Mouse (Mus musculus): Measurements from ENCODE around the gene Sgcd. TPM values are rescaled to one million over a fixed set of nuclear protein-coding genes. Genes with fewer than 3 reads are reported as not detected.
A peak's percentile ranks its signal among the peaks of the same experiment; 100 is the strongest.

The Sgcd gene
- polyA plus RNA-seq, 1 experiment from 2014 or later, result 2.0 TPM

DNA sequence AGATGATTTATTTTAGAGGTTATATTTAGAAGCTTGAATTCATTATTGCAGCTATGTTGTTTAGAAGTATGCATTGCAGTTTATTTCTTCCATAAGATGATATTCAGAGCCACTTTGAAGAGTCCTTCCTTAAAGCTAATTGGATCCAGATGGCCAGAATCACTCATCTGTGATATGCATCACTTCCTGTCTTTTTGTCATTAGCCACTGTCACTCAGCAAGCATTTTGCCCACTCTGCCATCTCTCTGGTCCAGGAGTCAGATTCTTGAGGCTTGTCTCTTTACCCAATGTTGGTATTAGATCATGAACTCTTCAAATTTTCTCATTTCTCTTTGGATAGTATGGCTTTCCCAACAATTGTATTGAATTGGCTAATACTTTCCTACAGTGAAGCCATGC is 602.6 kb downstream of the Sgcd start:
- TF ChIP-seq CTCF (IDR thresholded peaks at IDR 0.05; ENCODE audit: low read depth) (no peak), EP300 (optimal IDR thresholded peaks at IDR 0.05) (no peak)
- Histone ChIP-seq H3K27ac (replicated peaks) (no peak overlapping the region), H3K4me3 (ENCODE audit: low read depth, low read length) (no peak overlapping the region), H3K4me2 (replicated peaks; ENCODE audit: low read depth) (no peak overlapping the region), H3K4me1 (replicated peaks; ENCODE audit: control insufficient read depth, insufficient read depth) (no peaks in the 10 kb centered on the region), H3K27me3 (ENCODE audit: control insufficient read depth, insufficient read depth, low read length) (no peaks in the 10 kb centered on the region), H3K36me3 (ENCODE audit: control insufficient read depth, insufficient read depth, low read length) (no peaks in the 10 kb centered on the region), H3K9ac (ENCODE audit: low read length) (no peak overlapping the region), H3K9me3 (ENCODE audit: control insufficient read depth, low read length) (no peaks in the 10 kb centered on the region)
- no peak for ATAC-seq (ENCODE audit: low FRiP score, low TSS enrichment)
- DNase-seq (ENCODE audit: low spot score), result no peak

DNA sequence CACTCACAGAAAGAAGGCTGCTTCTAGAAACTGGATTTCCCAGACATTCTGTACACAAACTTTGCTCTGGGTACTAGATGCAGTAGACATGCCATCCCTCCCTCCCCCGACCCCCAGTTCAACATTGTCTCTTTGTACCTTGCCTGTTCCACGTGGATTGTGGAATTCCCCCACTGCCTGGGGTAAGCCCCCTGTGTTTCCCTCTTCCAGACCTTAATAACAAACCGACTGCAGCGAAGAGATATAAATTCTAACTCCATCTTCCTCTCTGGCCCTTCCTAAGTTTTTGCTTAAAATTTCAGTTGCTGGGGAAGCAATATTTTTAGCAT is 609.2 kb downstream of the Sgcd start:
- WGBS, result 31% methylated on average over 4 of the region's 4 CpGs

DNA sequence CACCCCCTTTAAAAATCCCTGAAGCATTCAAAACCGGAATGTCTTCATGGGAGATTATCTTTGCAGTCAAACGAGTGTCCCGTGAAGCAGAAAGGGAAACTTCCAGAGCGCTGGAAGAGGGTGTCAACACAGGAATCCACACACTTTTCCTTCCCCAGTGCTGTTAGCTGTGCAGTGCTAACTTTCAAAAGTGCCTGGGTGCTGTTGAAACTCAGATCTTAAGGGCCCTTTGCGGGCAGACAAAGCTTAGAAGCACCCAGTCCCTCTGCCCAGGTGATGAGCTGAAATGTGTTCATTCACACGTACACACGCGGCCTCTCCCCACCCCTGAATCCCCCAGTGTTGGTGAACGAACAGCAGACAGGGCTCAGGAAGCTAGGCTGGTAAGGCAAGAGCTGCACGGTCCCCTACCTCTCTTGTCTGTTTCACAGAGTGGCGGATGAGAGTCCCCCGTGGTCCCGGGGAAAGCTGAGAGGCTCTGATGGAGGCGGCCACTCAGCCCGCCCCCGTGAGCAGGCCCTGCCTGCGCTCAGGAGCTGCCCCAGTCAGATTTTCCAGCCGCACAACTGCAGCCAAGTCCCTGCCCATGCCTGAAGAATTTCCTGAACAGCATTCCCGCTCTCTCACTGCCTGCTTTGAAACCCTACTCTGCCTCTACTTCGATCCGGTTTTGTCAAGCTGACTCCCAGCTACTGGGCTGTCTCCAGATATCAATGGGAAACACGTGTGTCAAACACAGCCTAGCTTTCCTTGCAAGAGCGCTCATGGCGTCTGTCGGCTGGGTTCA is 609.7 kb downstream of the Sgcd start:
- Histone ChIP-seq H3K27me3 (ENCODE audit: control insufficient read depth, insufficient read depth, low read length) (no peaks in the 10 kb centered on the region), H3K9ac (ENCODE audit: low read length) (peak overlapping the region; percentile 59), H3K4me3 (ENCODE audit: low read depth, low read length) (peak overlapping the region; percentile 41), H3K9me3 (ENCODE audit: control insufficient read depth, low read length) (no peaks in the 10 kb centered on the region), H3K4me2 (replicated peaks; ENCODE audit: low read depth) (peak overlapping the region; percentile 68), H3K27ac (replicated peaks) (peak overlapping the region; percentile 71), H3K36me3 (ENCODE audit: control insufficient read depth, insufficient read depth, low read length) (no peaks in the 10 kb centered on the region), H3K4me1 (replicated peaks; ENCODE audit: control insufficient read depth, insufficient read depth) (peaks cover 3% of the 10 kb centered on the region; the same call in 1 of the 2 replicates)
- TF ChIP-seq CTCF (IDR thresholded peaks at IDR 0.05; ENCODE audit: low read depth) (no peak), EP300 (optimal IDR thresholded peaks at IDR 0.05) (no peak)
- ATAC-seq (ENCODE audit: low FRiP score, low TSS enrichment) (peak; percentile 90), DNase-seq (ENCODE audit: low spot score) (peak; percentile 73)
- 3% methylated on average over 25 of the region's 25 CpGs for WGBS

More for the DNA sequence above, 609.2 kb downstream of the Sgcd start:
- TF ChIP-seq EP300 (optimal IDR thresholded peaks at IDR 0.05) (no peak), CTCF (IDR thresholded peaks at IDR 0.05; ENCODE audit: low read depth) (no peak)
- Histone ChIP-seq H3K4me2 (replicated peaks; ENCODE audit: low read depth) (peak overlapping the region; percentile 68), H3K36me3 (ENCODE audit: control insufficient read depth, insufficient read depth, low read length) (no peaks in the 10 kb centered on the region), H3K27me3 (ENCODE audit: control insufficient read depth, insufficient read depth, low read length) (no peaks in the 10 kb centered on the region), H3K27ac (replicated peaks) (peak overlapping the region; percentile 71), H3K4me1 (replicated peaks; ENCODE audit: control insufficient read depth, insufficient read depth) (peaks cover 3% of the 10 kb centered on the region; the same call in 1 of the 2 replicates), H3K4me3 (ENCODE audit: low read depth, low read length) (peak overlapping the region; percentile 41; the same call in 1 of the 2 replicates), H3K9me3 (ENCODE audit: control insufficient read depth, low read length) (no peaks in the 10 kb centered on the region), H3K9ac (ENCODE audit: low read length) (peak overlapping the region; percentile 59; the same call in 1 of the 2 replicates)
- ATAC-seq (ENCODE audit: low FRiP score, low TSS enrichment) (no peak), DNase-seq (ENCODE audit: low spot score) (no peak)

DNA sequence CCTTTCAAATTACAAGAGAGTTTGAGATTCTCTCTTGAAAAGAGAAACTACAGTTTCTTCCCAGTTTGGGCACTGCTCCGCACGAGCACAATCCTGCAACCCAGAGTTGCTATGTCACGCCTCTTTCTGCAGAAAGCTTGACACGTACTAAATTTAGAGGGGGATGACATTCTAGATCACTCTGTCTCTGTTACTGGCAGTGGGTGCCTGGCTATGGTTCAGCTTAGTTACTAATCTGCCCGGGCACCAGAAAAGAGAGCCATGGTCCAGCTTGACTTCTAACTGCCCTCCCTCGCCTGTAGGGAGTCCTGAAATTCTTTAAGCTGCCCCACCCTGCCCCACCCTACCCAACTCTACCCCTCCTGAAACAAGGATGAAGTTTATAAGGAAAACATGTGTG is 611.3 kb downstream of the Sgcd start:
- Histone ChIP-seq H3K36me3 (ENCODE audit: control insufficient read depth, insufficient read depth, low read length) (no peaks in the 10 kb centered on the region), H3K4me1 (replicated peaks; ENCODE audit: control insufficient read depth, insufficient read depth) (peaks cover 3% of the 10 kb centered on the region; the same call in 1 of the 2 replicates), H3K27ac (replicated peaks) (no peak overlapping the region), H3K4me2 (replicated peaks; ENCODE audit: low read depth) (peak overlapping the region; percentile 36), H3K4me3 (ENCODE audit: low read depth, low read length) (0 out of 2 replicates have a peak overlapping the region, but pooled peaks have one; percentile 12), H3K9me3 (ENCODE audit: control insufficient read depth, low read length) (no peaks in the 10 kb centered on the region), H3K27me3 (ENCODE audit: control insufficient read depth, insufficient read depth, low read length) (no peaks in the 10 kb centered on the region), H3K9ac (ENCODE audit: low read length) (no peak overlapping the region)
- ATAC-seq (ENCODE audit: low FRiP score, low TSS enrichment) (no peak), DNase-seq (ENCODE audit: low spot score) (peak; percentile 17)
- TF ChIP-seq CTCF (IDR thresholded peaks at IDR 0.05; ENCODE audit: low read depth), result no peak
- TF ChIP-seq EP300 (optimal IDR thresholded peaks at IDR 0.05), result no peak
- whole genome bisulfite sequencing, result 48% methylated on average over 6 of the region's 6 CpGs

DNA sequence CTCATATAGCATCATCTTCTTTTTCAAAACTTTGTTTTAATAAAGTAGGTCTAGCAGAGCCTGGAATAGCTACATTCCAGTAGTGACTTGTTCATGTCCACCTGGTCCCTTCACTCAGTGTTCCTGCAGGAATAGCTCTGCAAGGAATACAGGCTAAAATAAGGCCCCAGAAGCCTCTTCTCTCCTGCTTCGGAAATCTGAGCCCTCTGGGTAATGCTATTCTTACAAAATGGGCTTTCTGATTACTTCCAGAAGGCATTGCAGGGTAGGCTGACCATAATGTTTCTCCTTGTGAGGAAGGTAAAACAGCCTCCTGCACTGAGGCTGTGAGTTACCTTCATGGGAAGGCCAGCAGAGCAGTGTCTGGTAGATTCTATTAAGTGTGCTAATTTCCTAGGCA is 611.9 kb downstream of the Sgcd start:
- Histone ChIP-seq H3K9me3 (ENCODE audit: control insufficient read depth, low read length) (no peaks in the 10 kb centered on the region), H3K4me1 (replicated peaks; ENCODE audit: control insufficient read depth, insufficient read depth) (peaks cover 3% of the 10 kb centered on the region; the same call in 1 of the 2 replicates), H3K36me3 (ENCODE audit: control insufficient read depth, insufficient read depth, low read length) (no peaks in the 10 kb centered on the region), H3K9ac (ENCODE audit: low read length) (no peak overlapping the region), H3K27me3 (ENCODE audit: control insufficient read depth, insufficient read depth, low read length) (no peaks in the 10 kb centered on the region), H3K27ac (replicated peaks) (0 out of 2 replicates have a peak overlapping the region, but pooled peaks have one; percentile 9), H3K4me2 (replicated peaks; ENCODE audit: low read depth) (peak overlapping the region; percentile 36; the same call in 1 of the 2 replicates), H3K4me3 (ENCODE audit: low read depth, low read length) (no peak overlapping the region)
- TF ChIP-seq CTCF (IDR thresholded peaks at IDR 0.05; ENCODE audit: low read depth) (no peak), EP300 (optimal IDR thresholded peaks at IDR 0.05) (no peak)
- no peak for ATAC-seq (ENCODE audit: low FRiP score, low TSS enrichment)
- DNase-seq (ENCODE audit: low spot score), result no peak
- 56% methylated on average over 1 of the region's 1 CpGs for WGBS

DNA sequence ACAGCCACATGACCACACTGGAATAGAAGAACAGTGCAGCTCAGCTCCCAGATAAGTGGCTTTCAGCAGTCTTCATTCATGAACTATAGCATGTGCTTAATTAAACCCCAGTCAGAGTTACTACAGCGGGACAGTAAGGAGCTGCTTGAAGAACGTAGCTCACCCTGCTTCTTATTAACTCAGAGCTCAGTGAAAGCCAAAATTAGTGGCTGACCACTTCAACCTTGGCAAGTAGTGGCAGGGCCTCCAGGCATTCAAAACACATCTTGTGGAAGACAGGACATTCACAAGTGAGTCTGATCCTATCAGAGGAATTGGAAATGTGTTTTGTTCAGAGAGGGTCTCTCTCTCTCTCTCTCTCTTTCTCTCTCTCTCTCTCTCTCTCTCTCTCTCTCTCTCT is 617.2 kb downstream of the Sgcd start:
- Histone ChIP-seq H3K4me2 (replicated peaks; ENCODE audit: low read depth) (no peak overlapping the region), H3K9ac (ENCODE audit: low read length) (no peak overlapping the region), H3K27me3 (ENCODE audit: control insufficient read depth, insufficient read depth, low read length) (no peaks in the 10 kb centered on the region), H3K4me1 (replicated peaks; ENCODE audit: control insufficient read depth, insufficient read depth) (no peaks in the 10 kb centered on the region), H3K27ac (replicated peaks) (no peak overlapping the region), H3K36me3 (ENCODE audit: control insufficient read depth, insufficient read depth, low read length) (no peaks in the 10 kb centered on the region), H3K4me3 (ENCODE audit: low read depth, low read length) (no peak overlapping the region), H3K9me3 (ENCODE audit: control insufficient read depth, low read length) (no peaks in the 10 kb centered on the region)
- WGBS, result 73% methylated on average over 2 of the region's 2 CpGs
- DNase-seq (ENCODE audit: low spot score) (no peak), ATAC-seq (ENCODE audit: low FRiP score, low TSS enrichment) (no peak)
- TF ChIP-seq EP300 (optimal IDR thresholded peaks at IDR 0.05) (no peak), CTCF (IDR thresholded peaks at IDR 0.05; ENCODE audit: low read depth) (no peak)
